Mouse (Mus musculus): ENCODE measurements around the gene Gtf2h4. TPM values are rescaled to one million over a fixed set of nuclear protein-coding genes. Genes with fewer than 3 reads are reported as not detected.

Gene Gtf2h4
- polyA plus RNA-seq, 1 experiment, result 28.8 TPM

- TF ChIP-seq POLR2A (IDR thresholded peaks at IDR 0.05; ENCODE audit: borderline replicate concordance, extremely low read depth, insufficient read depth, insufficient read length, poor library complexity, severe bottlenecking), result no peak
- TF ChIP-seq CTCF (IDR thresholded peaks at IDR 0.05; ENCODE audit: borderline replicate concordance, extremely low read depth, insufficient read depth, insufficient read length), result no peak
- no peak for DNase-seq (ENCODE audit: low read depth)
Measured at GRCm38 (mm10) chr17:35697429-35697758, 23.9 kb upstream of the Gtf2h4 start.

GRCm38 (mm10) chr17:35696691-35697090 is 23.2 kb upstream of the Gtf2h4 start:
- no peak for DNase-seq (ENCODE audit: low read depth)
- TF ChIP-seq CTCF (IDR thresholded peaks at IDR 0.05; ENCODE audit: borderline replicate concordance, extremely low read depth, insufficient read depth, insufficient read length) (no peak), POLR2A (IDR thresholded peaks at IDR 0.05; ENCODE audit: borderline replicate concordance, extremely low read depth, insufficient read depth, insufficient read length, poor library complexity, severe bottlenecking) (no peak)

GRCm38 (mm10) chr17:35695289-35695688 is 21.8 kb upstream of the Gtf2h4 start:
- peak; percentile 64 for DNase-seq (ENCODE audit: low read depth)
- TF ChIP-seq CTCF (IDR thresholded peaks at IDR 0.05; ENCODE audit: borderline replicate concordance, extremely low read depth, insufficient read depth, insufficient read length) (peak; percentile 54; the same call in 1 of the 2 replicates), POLR2A (IDR thresholded peaks at IDR 0.05; ENCODE audit: borderline replicate concordance, extremely low read depth, insufficient read depth, insufficient read length, poor library complexity, severe bottlenecking) (no peak)

GRCm38 (mm10) chr17:35693906-35694305 is 20.4 kb upstream of the Gtf2h4 start:
- TF ChIP-seq CTCF (IDR thresholded peaks at IDR 0.05; ENCODE audit: borderline replicate concordance, extremely low read depth, insufficient read depth, insufficient read length), result no peak
- no peak for TF ChIP-seq POLR2A (IDR thresholded peaks at IDR 0.05; ENCODE audit: borderline replicate concordance, extremely low read depth, insufficient read depth, insufficient read length, poor library complexity, severe bottlenecking)
- no peak for DNase-seq (ENCODE audit: low read depth)

- DNase-seq (ENCODE audit: low read depth), result no peak
- no peak for TF ChIP-seq CTCF (IDR thresholded peaks at IDR 0.05; ENCODE audit: borderline replicate concordance, extremely low read depth, insufficient read depth, insufficient read length)
- TF ChIP-seq POLR2A (IDR thresholded peaks at IDR 0.05; ENCODE audit: borderline replicate concordance, extremely low read depth, insufficient read depth, insufficient read length, poor library complexity, severe bottlenecking), result no peak
Measured at GRCm38 (mm10) chr17:35692368-35692767, 18.8 kb upstream of the Gtf2h4 start.

GRCm38 (mm10) chr17:35691811-35692210 is 18.3 kb upstream of the Gtf2h4 start:
- TF ChIP-seq POLR2A (IDR thresholded peaks at IDR 0.05; ENCODE audit: borderline replicate concordance, extremely low read depth, insufficient read depth, insufficient read length, poor library complexity, severe bottlenecking) (no peak), CTCF (IDR thresholded peaks at IDR 0.05; ENCODE audit: borderline replicate concordance, extremely low read depth, insufficient read depth, insufficient read length) (no peak)
- no peak for DNase-seq (ENCODE audit: low read depth)

- TF ChIP-seq CTCF (IDR thresholded peaks at IDR 0.05; ENCODE audit: borderline replicate concordance, extremely low read depth, insufficient read depth, insufficient read length) (no peak), POLR2A (IDR thresholded peaks at IDR 0.05; ENCODE audit: borderline replicate concordance, extremely low read depth, insufficient read depth, insufficient read length, poor library complexity, severe bottlenecking) (no peak)
- DNase-seq (ENCODE audit: low read depth), result no peak
Measured at GRCm38 (mm10) chr17:35689936-35690645, 16.6 kb upstream of the Gtf2h4 start.

GRCm38 (mm10) chr17:35688347-35689175 is 15.0 kb upstream of the Gtf2h4 start:
- TF ChIP-seq CTCF (IDR thresholded peaks at IDR 0.05; ENCODE audit: borderline replicate concordance, extremely low read depth, insufficient read depth, insufficient read length), result peak; percentile 2; the same call in 1 of the 2 replicates
- no peak for TF ChIP-seq POLR2A (IDR thresholded peaks at IDR 0.05; ENCODE audit: borderline replicate concordance, extremely low read depth, insufficient read depth, insufficient read length, poor library complexity, severe bottlenecking)
- DNase-seq (ENCODE audit: low read depth), result no peak

- peak; percentile 54 for DNase-seq (ENCODE audit: low read depth)
- TF ChIP-seq POLR2A (IDR thresholded peaks at IDR 0.05; ENCODE audit: borderline replicate concordance, extremely low read depth, insufficient read depth, insufficient read length, poor library complexity, severe bottlenecking) (no peak), CTCF (IDR thresholded peaks at IDR 0.05; ENCODE audit: borderline replicate concordance, extremely low read depth, insufficient read depth, insufficient read length) (no peak)
Measured at GRCm38 (mm10) chr17:35685061-35685460, 11.5 kb upstream of the Gtf2h4 start.

- no peak for TF ChIP-seq POLR2A (IDR thresholded peaks at IDR 0.05; ENCODE audit: borderline replicate concordance, extremely low read depth, insufficient read depth, insufficient read length, poor library complexity, severe bottlenecking)
- TF ChIP-seq CTCF (IDR thresholded peaks at IDR 0.05; ENCODE audit: borderline replicate concordance, extremely low read depth, insufficient read depth, insufficient read length), result no peak
- DNase-seq (ENCODE audit: low read depth), result no peak
Measured at GRCm38 (mm10) chr17:35681986-35682385, 8.4 kb upstream of the Gtf2h4 start.

GRCm38 (mm10) chr17:35680591-35680990 is 7.1 kb upstream of the Gtf2h4 start:
- DNase-seq (ENCODE audit: low read depth), result no peak
- TF ChIP-seq POLR2A (IDR thresholded peaks at IDR 0.05; ENCODE audit: borderline replicate concordance, extremely low read depth, insufficient read depth, insufficient read length, poor library complexity, severe bottlenecking) (no peak), CTCF (IDR thresholded peaks at IDR 0.05; ENCODE audit: borderline replicate concordance, extremely low read depth, insufficient read depth, insufficient read length) (no peak)
